20 mouse cellular contexts compared by ENCODE assay signal in genomic region chr16:11457609-11458350, GRCm38 (mm10).
DNase-seq lines count a peak whose midpoint lies in the region; ATAC-seq lines count a peak whose summit lies in the region.
"Had no signal": no experiment of that assay in that cellular context is flagged by ENCODE, and none has a peak within 500 bp of the region (broad histone marks: within the 10 kb centered on the region; RNA-seq: fewer than 3 reads in every experiment).

No protein-coding gene starts in this region.

- H3K4me1 ChIP-seq in midbrain, embryonic 14.5 days (ENCODE audit: control insufficient read depth, insufficient read depth, low read length), result no peaks in the 10 kb centered on the region
- H3K4me1 ChIP-seq in midbrain, embryonic 13.5 days (replicated peaks), result peaks cover 5% of the 10 kb centered on the region; the same call in 1 of the 2 replicates
- no peaks in the 10 kb centered on the region for H3K4me1 ChIP-seq in embryonic facial prominence, embryonic 14.5 days (ENCODE audit: control insufficient read depth, insufficient read depth, low read length)
- H3K4me1 ChIP-seq in limb, embryonic 15.5 days, result peaks cover 38% of the 10 kb centered on the region
- peaks cover 3% of the 10 kb centered on the region; the same call in 1 of the 2 replicates for H3K4me1 ChIP-seq in forebrain, embryonic 10.5 days
- H3K4me1 ChIP-seq: forebrain, embryonic 12.5 days; stomach, embryonic 15.5 days had no signal

- no peak overlapping the region for H3K4me3 ChIP-seq in midbrain, embryonic 14.5 days (replicated peaks; ENCODE audit: low read depth, low read length)
- no peak overlapping the region for H3K4me3 ChIP-seq in midbrain, embryonic 13.5 days (replicated peaks)
- H3K4me3 ChIP-seq in embryonic facial prominence, embryonic 14.5 days (ENCODE audit: low read depth, low read length), result no peak overlapping the region
- H3K4me3 ChIP-seq in limb, embryonic 15.5 days, result no peak overlapping the region
- no peak overlapping the region for H3K4me3 ChIP-seq in forebrain, embryonic 10.5 days
- H3K4me3 ChIP-seq: embryonic facial prominence, embryonic 15.5 days; forebrain, embryonic 12.5 days; heart, embryonic 13.5 days; liver, embryonic 13.5 days; stomach, embryonic 15.5 days had no signal

- H3K4me2 ChIP-seq in midbrain, embryonic 14.5 days (ENCODE audit: low read length), result no peak overlapping the region
- H3K4me2 ChIP-seq in midbrain, embryonic 13.5 days (replicated peaks), result no peak overlapping the region
- no peak overlapping the region for H3K4me2 ChIP-seq in embryonic facial prominence, embryonic 14.5 days (ENCODE audit: low read depth, low read length)
- H3K4me2 ChIP-seq in limb, embryonic 15.5 days, result no peak overlapping the region
- H3K4me2 ChIP-seq: embryonic facial prominence, embryonic 15.5 days; forebrain, embryonic 12.5 days; heart, embryonic 13.5 days; liver, embryonic 13.5 days; stomach, embryonic 15.5 days had no signal

- no peak overlapping the region for H3K27ac ChIP-seq in midbrain, embryonic 14.5 days (replicated peaks; ENCODE audit: low read depth, low read length)
- no peak overlapping the region for H3K27ac ChIP-seq in midbrain, embryonic 13.5 days
- H3K27ac ChIP-seq in embryonic facial prominence, embryonic 14.5 days (replicated peaks; ENCODE audit: low read depth, low read length), result no peak overlapping the region
- peak overlapping the region; percentile 22; the same call in 1 of the 2 replicates for H3K27ac ChIP-seq in limb, embryonic 15.5 days
- H3K27ac ChIP-seq in forebrain, embryonic 10.5 days, result no peak overlapping the region
- H3K27ac ChIP-seq: embryonic facial prominence, embryonic 15.5 days; forebrain, embryonic 12.5 days; heart, embryonic 13.5 days; liver, embryonic 13.5 days; stomach, embryonic 15.5 days had no signal

- ATAC-seq in midbrain, embryonic 14.5 days (ENCODE audit: low FRiP score, low TSS enrichment), result no peak
- no peak for ATAC-seq in midbrain, embryonic 13.5 days
- no peak; the same call in 1 of the 2 replicates for ATAC-seq in embryonic facial prominence, embryonic 14.5 days (ENCODE audit: low read depth)
- ATAC-seq in limb, embryonic 15.5 days (ENCODE audit: insufficient number of reproducible peaks, low FRiP score, low TSS enrichment, low read depth), result no peak
- ATAC-seq: intestine, embryonic 16.5 days had no signal

- peak; percentile 56 for DNase-seq in kidney, adult 11 months
- no peak for DNase-seq in kidney, adult 18-20 months
- peak; percentile 13 for DNase-seq in midbrain, embryonic 14.5 days
- DNase-seq in embryonic facial prominence, embryonic 14.5 days (ENCODE audit: low spot score), result peak; percentile 9
- DNase-seq in cerebellum, postnatal 14 days, result no peak
- DNase-seq in forebrain, embryonic 10.5 days (ENCODE audit: extremely low spot score, low spot score), result no peak
- DNase-seq: adrenal gland, adult 2 months; cerebellum, adult 9-10 months; heart, postnatal 4 days; liver, embryonic 13.5 days; retina, postnatal 1 day; spleen, adult 18-20 months; thymus, postnatal 25 days had no signal

- H3K36me3 ChIP-seq in midbrain, embryonic 14.5 days (ENCODE audit: control insufficient read depth, insufficient read depth, low read length), result peaks cover 22% of the 10 kb centered on the region; the same call in 1 of the 2 replicates
- peaks cover 33% of the 10 kb centered on the region for H3K36me3 ChIP-seq in midbrain, embryonic 13.5 days
- H3K36me3 ChIP-seq in embryonic facial prominence, embryonic 14.5 days (ENCODE audit: control insufficient read depth, insufficient read depth, low read length), result peaks cover 21% of the 10 kb centered on the region
- H3K36me3 ChIP-seq in limb, embryonic 15.5 days, result peaks cover 25% of the 10 kb centered on the region
- H3K36me3 ChIP-seq in forebrain, embryonic 10.5 days (replicated peaks), result peaks cover 12% of the 10 kb centered on the region

- H3K27me3 ChIP-seq in midbrain, embryonic 14.5 days (ENCODE audit: control insufficient read depth, insufficient read depth, low read length), result no peaks in the 10 kb centered on the region
- H3K27me3 ChIP-seq in midbrain, embryonic 13.5 days, result no peaks in the 10 kb centered on the region
- H3K27me3 ChIP-seq in embryonic facial prominence, embryonic 14.5 days (replicated peaks; ENCODE audit: control insufficient read depth, insufficient read depth, low read length), result no peaks in the 10 kb centered on the region
- no peaks in the 10 kb centered on the region for H3K27me3 ChIP-seq in limb, embryonic 15.5 days
- H3K27me3 ChIP-seq in forebrain, embryonic 10.5 days (ENCODE audit: poor library complexity, severe bottlenecking), result no peaks in the 10 kb centered on the region
- H3K27me3 ChIP-seq: embryonic facial prominence, embryonic 15.5 days; forebrain, embryonic 12.5 days; heart, embryonic 13.5 days; liver, embryonic 13.5 days; stomach, embryonic 15.5 days had no signal

- no peak overlapping the region for H3K9ac ChIP-seq in midbrain, embryonic 14.5 days (replicated peaks; ENCODE audit: low read length)
- H3K9ac ChIP-seq in midbrain, embryonic 13.5 days (replicated peaks), result no peak overlapping the region
- no peak overlapping the region for H3K9ac ChIP-seq in embryonic facial prominence, embryonic 14.5 days (ENCODE audit: low read depth, low read length)
- no peak overlapping the region for H3K9ac ChIP-seq in limb, embryonic 15.5 days
- H3K9ac ChIP-seq: embryonic facial prominence, embryonic 15.5 days; forebrain, embryonic 12.5 days; heart, embryonic 13.5 days; liver, embryonic 13.5 days; stomach, embryonic 15.5 days had no signal

- H3K9me3 ChIP-seq in midbrain, embryonic 14.5 days (ENCODE audit: control insufficient read depth, low read length), result peaks cover 3% of the 10 kb centered on the region; the same call in 1 of the 2 replicates
- H3K9me3 ChIP-seq in midbrain, embryonic 13.5 days, result peaks cover 4% of the 10 kb centered on the region; the same call in 1 of the 2 replicates
- no peaks in the 10 kb centered on the region for H3K9me3 ChIP-seq in embryonic facial prominence, embryonic 14.5 days (ENCODE audit: control insufficient read depth, low read length)
- no peaks in the 10 kb centered on the region for H3K9me3 ChIP-seq in limb, embryonic 15.5 days
- no peaks in the 10 kb centered on the region for H3K9me3 ChIP-seq in forebrain, embryonic 10.5 days
- H3K9me3 ChIP-seq: embryonic facial prominence, embryonic 15.5 days; liver, embryonic 13.5 days; stomach, embryonic 15.5 days had no signal

- 37% methylated on average over 2 of the region's 2 CpGs for WGBS in midbrain, embryonic 14.5 days
- WGBS in midbrain, embryonic 13.5 days, result 63% methylated on average over 2 of the region's 2 CpGs
- WGBS in embryonic facial prominence, embryonic 14.5 days, result 24% methylated on average over 2 of the region's 2 CpGs
- WGBS in limb, embryonic 15.5 days, result 26% methylated on average over 2 of the region's 2 CpGs
- 64% methylated on average over 2 of the region's 2 CpGs for WGBS in forebrain, embryonic 10.5 days

Comparison
In these comparisons a context has a peak if more than half of its experiments do, and no peak if none do; other contexts are left out.
1. DNase-seq: peak in kidney, adult 11 months (single experiment), midbrain, embryonic 14.5 days (single experiment) and embryonic facial prominence, embryonic 14.5 days (single experiment); none in kidney, adult 18-20 months (single experiment), cerebellum, postnatal 14 days (0 of 2) and forebrain, embryonic 10.5 days (single experiment).